Mouse (Mus musculus): ENCODE measurements around the gene Itpkb. TPM values are rescaled to one million over a fixed set of nuclear protein-coding genes. Genes with fewer than 3 reads are reported as not detected.

Gene Itpkb
- polyA plus RNA-seq, 1 experiment from 2014 or later, result 7.7 TPM

- Histone ChIP-seq H3K4me3 (ENCODE audit: low read length) (no peak overlapping the region), H3K27me3 (ENCODE audit: control insufficient read depth, insufficient read depth, low read length) (no peaks in the 10 kb centered on the region), H3K4me2 (replicated peaks; ENCODE audit: low read depth, low read length) (no peak overlapping the region), H3K27ac (ENCODE audit: low read depth, low read length) (no peak overlapping the region), H3K4me1 (ENCODE audit: control insufficient read depth, insufficient read depth, low read length) (no peaks in the 10 kb centered on the region), H3K36me3 (ENCODE audit: control insufficient read depth, insufficient read depth, low read length) (no peaks in the 10 kb centered on the region), H3K9me3 (ENCODE audit: control insufficient read depth, low read length) (no peaks in the 10 kb centered on the region), H3K9ac (ENCODE audit: low read depth, low read length) (no peak overlapping the region)
- no peak for ATAC-seq (ENCODE audit: low FRiP score, low TSS enrichment)
- 89% methylated on average over 9 of the region's 9 CpGs for WGBS
Observed at GRCm38 (mm10) chr1:180296088-180296487, 34.2 kb upstream of the Itpkb start.

- no peak overlapping the region for H3K9ac ChIP-seq (ENCODE audit: low read depth, low read length)
- no peaks in the 10 kb centered on the region for H3K9me3 ChIP-seq (ENCODE audit: control insufficient read depth, low read length)
- no peaks in the 10 kb centered on the region for H3K36me3 ChIP-seq (ENCODE audit: control insufficient read depth, insufficient read depth, low read length)
- whole genome bisulfite sequencing, result 92% methylated on average over 4 of the region's 4 CpGs
- no peak overlapping the region for H3K27ac ChIP-seq (ENCODE audit: low read depth, low read length)
- H3K4me1 ChIP-seq (ENCODE audit: control insufficient read depth, insufficient read depth, low read length), result no peaks in the 10 kb centered on the region
- no peak for ATAC-seq (ENCODE audit: low FRiP score, low TSS enrichment)
- no peak overlapping the region for H3K4me2 ChIP-seq (replicated peaks; ENCODE audit: low read depth, low read length)
- H3K27me3 ChIP-seq (ENCODE audit: control insufficient read depth, insufficient read depth, low read length), result no peaks in the 10 kb centered on the region
- no peak overlapping the region for H3K4me3 ChIP-seq (ENCODE audit: low read length)
Observed at GRCm38 (mm10) chr1:180299697-180300096, 30.6 kb upstream of the Itpkb start.

GRCm38 (mm10) chr1:180300292-180300691, 30.0 kb upstream of the Itpkb start:
- Histone ChIP-seq H3K36me3 (ENCODE audit: control insufficient read depth, insufficient read depth, low read length) (no peaks in the 10 kb centered on the region), H3K27me3 (ENCODE audit: control insufficient read depth, insufficient read depth, low read length) (no peaks in the 10 kb centered on the region), H3K9me3 (ENCODE audit: control insufficient read depth, low read length) (no peaks in the 10 kb centered on the region), H3K4me1 (ENCODE audit: control insufficient read depth, insufficient read depth, low read length) (no peaks in the 10 kb centered on the region), H3K4me3 (ENCODE audit: low read length) (no peak overlapping the region), H3K9ac (ENCODE audit: low read depth, low read length) (no peak overlapping the region), H3K27ac (ENCODE audit: low read depth, low read length) (no peak overlapping the region), H3K4me2 (replicated peaks; ENCODE audit: low read depth, low read length) (no peak overlapping the region)
- no peak for ATAC-seq (ENCODE audit: low FRiP score, low TSS enrichment)
- WGBS, result 85% methylated on average over 4 of the region's 4 CpGs

GRCm38 (mm10) chr1:180300997-180301396, 29.3 kb upstream of the Itpkb start:
- H3K27ac ChIP-seq (ENCODE audit: low read depth, low read length), result no peak overlapping the region
- no peaks in the 10 kb centered on the region for H3K27me3 ChIP-seq (ENCODE audit: control insufficient read depth, insufficient read depth, low read length)
- H3K36me3 ChIP-seq (ENCODE audit: control insufficient read depth, insufficient read depth, low read length), result no peaks in the 10 kb centered on the region
- H3K4me3 ChIP-seq (ENCODE audit: low read length), result no peak overlapping the region
- no peak overlapping the region for H3K9ac ChIP-seq (ENCODE audit: low read depth, low read length)
- H3K4me2 ChIP-seq (replicated peaks; ENCODE audit: low read depth, low read length), result no peak overlapping the region
- ATAC-seq (ENCODE audit: low FRiP score, low TSS enrichment), result no peak
- no peaks in the 10 kb centered on the region for H3K4me1 ChIP-seq (ENCODE audit: control insufficient read depth, insufficient read depth, low read length)
- no peaks in the 10 kb centered on the region for H3K9me3 ChIP-seq (ENCODE audit: control insufficient read depth, low read length)
- 52% methylated on average over 4 of the region's 4 CpGs for WGBS

DNA sequence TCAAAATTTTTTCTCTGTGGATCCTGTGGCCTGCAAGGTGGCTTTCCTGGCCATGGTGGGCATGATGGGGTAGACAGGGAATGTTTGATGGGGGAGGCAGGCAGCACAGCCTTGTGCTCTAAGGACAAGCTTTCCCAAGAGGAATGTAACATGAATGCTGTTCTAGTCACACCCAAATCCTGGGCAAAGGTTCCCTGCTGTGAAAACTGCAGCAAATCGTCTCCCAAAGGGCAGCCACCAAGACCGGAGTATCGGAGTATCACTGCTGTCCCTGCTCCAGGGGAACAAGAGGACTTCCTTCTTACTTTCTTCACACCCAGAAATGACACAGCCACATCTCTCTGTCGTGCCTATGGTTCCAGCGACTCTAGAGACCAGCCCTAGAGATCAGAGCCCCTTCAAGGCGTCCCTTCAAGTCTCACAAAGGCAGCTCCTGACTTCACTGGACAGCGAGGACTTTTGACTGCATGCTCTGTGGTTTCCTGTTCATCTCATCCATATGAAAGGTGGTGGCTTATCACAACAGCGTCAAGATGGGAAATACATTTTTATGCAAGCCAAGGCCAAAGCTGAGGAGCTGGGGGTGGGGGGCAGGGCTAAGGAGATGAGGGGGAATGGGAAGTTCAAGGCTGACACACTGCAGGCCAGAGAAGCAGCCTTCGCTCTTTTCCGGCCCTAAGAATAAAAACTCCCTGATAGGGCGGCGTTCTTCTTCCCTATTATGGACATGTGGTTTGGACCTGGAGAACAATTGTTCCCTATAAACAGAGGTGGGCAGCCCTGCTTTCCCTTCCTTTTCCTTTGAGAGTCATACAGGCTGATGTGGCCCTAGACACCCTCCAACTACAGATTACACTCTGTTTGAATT, 27.8 kb upstream of the Itpkb start:
- ATAC-seq (ENCODE audit: low FRiP score, low TSS enrichment), result no peak
- H3K4me3 ChIP-seq (ENCODE audit: low read length), result no peak overlapping the region
- H3K9ac ChIP-seq (ENCODE audit: low read depth, low read length), result no peak overlapping the region
- H3K36me3 ChIP-seq (ENCODE audit: control insufficient read depth, insufficient read depth, low read length), result no peaks in the 10 kb centered on the region
- 65% methylated on average over 12 of the region's 12 CpGs for WGBS
- H3K27ac ChIP-seq (ENCODE audit: low read depth, low read length), result peak overlapping the region; percentile 19; the same call in 1 of the 2 replicates
- no peaks in the 10 kb centered on the region for H3K4me1 ChIP-seq (ENCODE audit: control insufficient read depth, insufficient read depth, low read length)
- no peaks in the 10 kb centered on the region for H3K27me3 ChIP-seq (ENCODE audit: control insufficient read depth, insufficient read depth, low read length)
- H3K4me2 ChIP-seq (replicated peaks; ENCODE audit: low read depth, low read length), result no peak overlapping the region
- no peaks in the 10 kb centered on the region for H3K9me3 ChIP-seq (ENCODE audit: control insufficient read depth, low read length)

DNA sequence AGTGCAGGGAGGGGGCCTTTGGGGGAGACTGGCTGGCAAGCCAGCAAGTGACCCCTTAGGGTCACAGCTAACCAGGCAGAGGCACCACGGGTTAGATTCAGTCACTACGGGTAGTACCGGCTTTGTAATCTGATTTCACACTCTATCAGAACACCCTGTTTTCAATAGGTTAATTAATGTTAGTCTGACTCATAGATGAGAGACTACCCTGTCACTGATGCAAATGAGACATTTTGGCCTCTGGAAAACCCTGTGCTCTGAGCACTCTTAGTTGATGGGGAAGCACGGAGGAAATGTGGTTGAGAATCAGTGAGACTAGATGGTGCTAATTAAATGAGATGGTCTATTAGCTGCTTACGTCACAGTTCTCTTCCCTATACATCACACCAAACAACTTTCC, 26.7 kb upstream of the Itpkb start:
- Histone ChIP-seq H3K4me2 (replicated peaks; ENCODE audit: low read depth, low read length) (no peak overlapping the region), H3K9me3 (ENCODE audit: control insufficient read depth, low read length) (no peaks in the 10 kb centered on the region), H3K27ac (ENCODE audit: low read depth, low read length) (no peak overlapping the region), H3K4me1 (ENCODE audit: control insufficient read depth, insufficient read depth, low read length) (no peaks in the 10 kb centered on the region), H3K36me3 (ENCODE audit: control insufficient read depth, insufficient read depth, low read length) (no peaks in the 10 kb centered on the region), H3K27me3 (ENCODE audit: control insufficient read depth, insufficient read depth, low read length) (no peaks in the 10 kb centered on the region), H3K4me3 (ENCODE audit: low read length) (no peak overlapping the region), H3K9ac (ENCODE audit: low read depth, low read length) (no peak overlapping the region)
- no peak for ATAC-seq (ENCODE audit: low FRiP score, low TSS enrichment)
- WGBS, result 70% methylated on average over 5 of the region's 5 CpGs

DNA sequence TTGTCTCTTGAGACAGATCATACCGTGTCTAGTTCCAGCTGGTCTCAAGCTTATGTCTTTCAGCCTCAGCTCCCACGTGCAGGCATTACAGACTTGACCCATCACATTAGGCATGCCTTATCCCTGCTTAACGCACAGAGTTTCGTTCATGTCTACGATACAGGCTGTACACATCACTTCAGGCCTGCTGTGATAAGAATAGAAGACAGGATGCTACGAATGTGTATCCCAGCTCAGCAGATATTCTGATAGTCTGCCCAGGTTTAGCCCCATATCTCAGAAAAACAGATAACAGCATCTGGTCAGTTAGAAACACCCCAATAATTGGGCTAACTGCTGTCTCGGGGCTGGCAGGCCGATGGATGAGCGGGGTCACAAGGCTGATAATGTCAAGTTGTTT, 23.4 kb upstream of the Itpkb start:
- Histone ChIP-seq H3K4me3 (ENCODE audit: low read length) (no peak overlapping the region), H3K36me3 (ENCODE audit: control insufficient read depth, insufficient read depth, low read length) (no peaks in the 10 kb centered on the region), H3K4me1 (ENCODE audit: control insufficient read depth, insufficient read depth, low read length) (no peaks in the 10 kb centered on the region), H3K9me3 (ENCODE audit: control insufficient read depth, low read length) (no peaks in the 10 kb centered on the region), H3K4me2 (replicated peaks; ENCODE audit: low read depth, low read length) (no peak overlapping the region), H3K27ac (ENCODE audit: low read depth, low read length) (no peak overlapping the region), H3K27me3 (ENCODE audit: control insufficient read depth, insufficient read depth, low read length) (no peaks in the 10 kb centered on the region), H3K9ac (ENCODE audit: low read depth, low read length) (no peak overlapping the region)
- 70% methylated on average over 9 of the region's 9 CpGs for WGBS
- no peak for ATAC-seq (ENCODE audit: low FRiP score, low TSS enrichment)

DNA sequence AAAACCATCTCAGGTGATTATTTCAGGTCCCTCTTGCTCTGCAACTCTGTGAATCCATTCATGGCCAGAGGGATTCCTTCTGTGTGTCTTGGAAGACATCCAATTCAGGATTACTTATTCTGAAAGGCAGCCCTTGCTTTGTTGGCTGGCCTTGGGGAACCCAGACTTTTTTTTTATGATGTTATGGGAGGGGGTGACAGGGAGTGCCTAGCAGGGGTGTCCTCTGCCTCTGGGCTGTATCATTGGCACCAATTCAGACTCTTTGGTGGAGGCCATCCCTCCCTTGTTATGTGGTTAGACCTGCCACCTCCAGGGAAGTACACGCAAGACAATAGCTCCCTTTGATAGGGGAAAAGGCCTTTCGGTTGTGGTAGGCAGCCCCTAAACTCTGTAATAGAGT, 22.6 kb upstream of the Itpkb start:
- H3K27me3 ChIP-seq (ENCODE audit: control insufficient read depth, insufficient read depth, low read length), result no peaks in the 10 kb centered on the region
- H3K9ac ChIP-seq (ENCODE audit: low read depth, low read length), result no peak overlapping the region
- no peak overlapping the region for H3K4me2 ChIP-seq (replicated peaks; ENCODE audit: low read depth, low read length)
- no peak overlapping the region for H3K4me3 ChIP-seq (ENCODE audit: low read length)
- no peaks in the 10 kb centered on the region for H3K4me1 ChIP-seq (ENCODE audit: control insufficient read depth, insufficient read depth, low read length)
- no peaks in the 10 kb centered on the region for H3K36me3 ChIP-seq (ENCODE audit: control insufficient read depth, insufficient read depth, low read length)
- no peaks in the 10 kb centered on the region for H3K9me3 ChIP-seq (ENCODE audit: control insufficient read depth, low read length)
- 60% methylated on average over 2 of the region's 2 CpGs for WGBS
- no peak overlapping the region for H3K27ac ChIP-seq (ENCODE audit: low read depth, low read length)
- ATAC-seq (ENCODE audit: low FRiP score, low TSS enrichment), result no peak

- H3K36me3 ChIP-seq (ENCODE audit: control insufficient read depth, insufficient read depth, low read length), result no peaks in the 10 kb centered on the region
- 0 out of 2 replicates have a peak, but pooled peaks cover 7% of the 10 kb centered on the region for H3K4me1 ChIP-seq (ENCODE audit: control insufficient read depth, insufficient read depth, low read length)
- H3K9me3 ChIP-seq (ENCODE audit: control insufficient read depth, low read length), result no peaks in the 10 kb centered on the region
- 55% methylated on average over 4 of the region's 4 CpGs for whole genome bisulfite sequencing
- no peaks in the 10 kb centered on the region for H3K27me3 ChIP-seq (ENCODE audit: control insufficient read depth, insufficient read depth, low read length)
- no peak overlapping the region for H3K4me3 ChIP-seq (ENCODE audit: low read length)
- H3K9ac ChIP-seq (ENCODE audit: low read depth, low read length), result no peak overlapping the region
- H3K4me2 ChIP-seq (replicated peaks; ENCODE audit: low read depth, low read length), result no peak overlapping the region
- no peak overlapping the region for H3K27ac ChIP-seq (ENCODE audit: low read depth, low read length)
- no peak for ATAC-seq (ENCODE audit: low FRiP score, low TSS enrichment)
Observed at GRCm38 (mm10) chr1:180308897-180309296, 21.4 kb upstream of the Itpkb start.
